Mouse (Mus musculus) heart, adult 8-10 months (tissue): Measurements from ENCODE around the gene Syt13. TPM values are rescaled to one million over a fixed set of nuclear protein-coding genes. Genes with fewer than 3 reads are reported as not detected.

Experiments
- DNase-seq: peaks from one replicate; pipeline ENCODE4 v3.0.0; 2022; ENCODE audit warnings: low spot score
- total RNA-seq, 4 experiments: library from RNA; stranded (reverse); gene quantifications; 2 replicates each; pipeline ENCODE4 v1.2.4; 2022

The Syt13 gene
- total RNA-seq, 4 experiments from 2014 or later = 0.25 to 0.94 (median 0.38) TPM

- DNase-seq = no peak
Observed at GRCm38 (mm10) chr2:92924677-92925259, 9.9 kb downstream of the Syt13 start.

DNA sequence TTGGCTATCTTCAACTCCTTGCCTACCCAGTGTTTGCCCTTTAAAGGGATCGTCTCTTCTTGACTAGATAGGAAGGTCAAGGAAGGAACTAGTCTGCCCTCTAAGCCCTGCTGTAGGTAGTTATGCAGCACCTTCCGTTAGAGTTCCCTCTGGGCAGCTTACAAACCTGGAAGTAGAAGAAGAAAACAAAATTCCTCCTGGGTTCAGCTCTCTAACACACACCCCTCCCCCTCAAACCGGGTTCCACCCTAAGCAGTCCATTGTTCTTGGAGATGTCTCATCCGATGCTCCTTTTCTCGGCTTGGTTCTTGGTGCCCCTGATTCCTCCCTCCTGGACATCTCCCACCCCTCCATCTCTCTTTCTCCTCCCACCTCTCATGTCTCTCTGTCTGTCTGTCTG is 14.8 kb downstream of the Syt13 start:
- no peak for DNase-seq

DNA sequence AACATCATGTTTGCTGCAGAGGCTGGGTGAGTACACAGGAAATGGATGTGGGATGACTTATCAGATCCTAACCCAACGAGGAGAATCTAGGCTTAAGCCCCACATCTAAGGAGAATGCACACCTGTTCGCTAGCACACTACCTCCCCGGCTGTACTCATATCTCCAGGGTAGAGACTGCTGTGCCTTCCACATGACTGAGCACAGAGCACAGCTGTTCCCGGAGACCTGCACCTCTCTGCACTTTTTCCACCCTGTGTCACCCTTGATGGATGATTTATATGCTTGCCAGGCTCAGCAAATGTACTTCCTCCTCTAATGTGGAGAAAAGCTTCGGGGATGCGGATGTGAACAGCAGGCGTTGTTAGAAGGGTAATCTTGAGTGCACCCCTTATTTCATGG is 16.2 kb downstream of the Syt13 start:
- DNase-seq = no peak

DNA sequence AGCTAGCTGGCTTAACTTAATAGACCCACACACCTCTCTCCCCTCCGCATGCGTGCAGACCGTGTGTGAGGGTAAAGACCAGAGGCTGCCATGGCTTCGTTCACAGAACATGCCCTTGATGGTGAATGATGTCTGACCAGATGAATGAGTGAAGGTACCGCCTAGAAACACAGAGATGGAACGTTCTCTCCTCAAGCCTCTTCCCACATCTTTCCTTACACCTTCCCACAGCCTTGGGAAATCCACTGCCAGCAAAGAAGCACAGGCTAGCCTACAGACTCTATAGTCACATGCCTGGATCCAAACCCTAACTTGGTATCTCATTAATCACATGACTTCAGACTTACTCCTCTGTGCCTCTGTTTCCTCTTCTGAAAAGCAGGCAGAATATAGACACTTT is 18.5 kb downstream of the Syt13 start:
- DNase-seq = no peak

- DNase-seq = no peak
Observed at GRCm38 (mm10) chr2:92934312-92934982, 19.5 kb downstream of the Syt13 start.

DNA sequence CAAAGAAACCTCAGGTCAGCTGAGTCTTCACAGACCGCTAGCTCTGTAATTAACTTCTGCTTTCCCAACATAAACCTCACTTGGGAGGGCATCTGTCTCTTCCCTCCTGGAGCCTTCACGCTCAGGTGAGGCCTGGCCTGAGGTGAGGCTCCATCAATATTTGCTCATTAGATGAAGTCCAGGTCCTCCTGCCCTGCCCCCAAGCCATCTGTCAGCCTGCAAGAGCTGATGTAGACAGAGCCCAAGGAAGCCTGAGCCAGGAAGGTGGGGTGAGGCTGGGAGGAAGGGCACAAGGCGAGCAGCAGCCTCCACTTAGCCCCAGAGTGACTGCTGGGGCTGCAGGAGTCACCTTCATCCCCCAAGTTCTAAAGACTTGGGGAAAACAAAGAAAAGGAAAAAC is 20.6 kb downstream of the Syt13 start:
- no peak for DNase-seq

GRCm38 (mm10) chr2:92938063-92938462 is 23.2 kb downstream of the Syt13 start:
- no peak for DNase-seq

- DNase-seq = no peak
Observed at GRCm38 (mm10) chr2:92938827-92939226, 23.9 kb downstream of the Syt13 start.

- no peak for DNase-seq
Observed at GRCm38 (mm10) chr2:92940963-92941362, 26.1 kb downstream of the Syt13 start.

DNA sequence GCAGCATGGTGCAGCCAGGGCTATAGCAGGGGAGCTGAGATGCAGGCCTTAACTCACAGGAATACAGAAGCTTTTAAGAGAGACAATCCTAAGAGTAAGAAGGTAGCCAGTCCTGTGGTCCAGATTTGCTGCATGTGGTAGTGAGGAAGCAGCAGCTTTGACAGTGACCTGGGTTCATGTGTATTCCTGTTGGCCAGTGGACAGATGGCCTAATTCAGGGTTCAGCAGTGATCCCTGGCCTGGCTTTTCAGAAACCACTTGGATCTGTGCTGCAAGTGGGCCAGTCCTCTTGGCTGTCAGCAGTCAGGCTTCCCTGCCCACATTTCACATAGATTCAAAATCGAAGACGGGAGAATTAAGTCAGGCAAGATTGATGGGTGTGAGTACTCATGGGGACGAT is 26.6 kb downstream of the Syt13 start:
- no peak for DNase-seq

GRCm38 (mm10) chr2:92943406-92943805 is 28.5 kb downstream of the Syt13 start:
- DNase-seq = peak; percentile 64

GRCm38 (mm10) chr2:92944356-92944755 is 29.5 kb downstream of the Syt13 start:
- no peak for DNase-seq

GRCm38 (mm10) chr2:92945125-92945746 is 30.3 kb downstream of the Syt13 start:
- DNase-seq = no peak

DNA sequence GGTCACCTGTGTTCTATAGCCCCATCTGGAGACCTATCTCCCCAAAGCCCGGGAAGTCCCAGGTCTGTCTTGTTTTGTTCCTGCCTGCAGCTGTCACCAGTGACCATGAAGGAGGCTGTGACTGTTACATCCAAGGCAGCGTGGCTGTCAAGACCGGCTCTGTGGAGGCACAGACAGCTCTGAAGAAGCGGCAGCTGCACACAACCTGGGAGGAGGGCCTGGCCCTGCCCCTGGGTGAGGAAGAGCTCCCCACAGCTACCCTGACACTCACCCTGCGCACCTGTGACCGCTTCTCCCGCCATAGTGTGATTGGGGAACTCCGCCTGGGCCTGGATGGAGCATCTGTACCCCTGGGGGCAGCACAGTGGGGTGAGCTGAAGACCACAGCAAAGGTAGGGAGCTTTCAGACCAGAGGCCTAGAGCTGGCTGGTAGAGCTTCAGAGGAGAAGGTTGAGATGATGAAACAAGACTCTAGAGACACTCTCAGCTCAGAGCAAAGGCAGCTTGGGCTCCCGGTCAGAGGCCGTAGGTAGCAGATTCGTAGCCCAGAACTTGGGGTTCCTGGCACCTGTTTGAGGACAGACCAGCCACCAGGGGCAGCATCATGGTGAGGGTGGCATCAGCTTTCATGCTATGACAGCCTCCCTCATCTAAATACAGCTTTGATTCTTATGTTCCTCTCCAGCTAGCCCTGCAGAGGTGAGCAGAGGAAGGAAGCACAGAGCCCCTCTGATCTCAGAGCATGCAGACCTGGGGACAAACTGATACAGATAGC is 31.1 kb downstream of the Syt13 start:
- no peak for DNase-seq

- peak; percentile 18 for DNase-seq
Observed at GRCm38 (mm10) chr2:92947981-92948698, 33.2 kb downstream of the Syt13 start.

- no peak for DNase-seq
Observed at GRCm38 (mm10) chr2:92948699-92949300, 33.9 kb downstream of the Syt13 start.

- no peak for DNase-seq
Observed at GRCm38 (mm10) chr2:92949518-92949917, 34.6 kb downstream of the Syt13 start.

DNA sequence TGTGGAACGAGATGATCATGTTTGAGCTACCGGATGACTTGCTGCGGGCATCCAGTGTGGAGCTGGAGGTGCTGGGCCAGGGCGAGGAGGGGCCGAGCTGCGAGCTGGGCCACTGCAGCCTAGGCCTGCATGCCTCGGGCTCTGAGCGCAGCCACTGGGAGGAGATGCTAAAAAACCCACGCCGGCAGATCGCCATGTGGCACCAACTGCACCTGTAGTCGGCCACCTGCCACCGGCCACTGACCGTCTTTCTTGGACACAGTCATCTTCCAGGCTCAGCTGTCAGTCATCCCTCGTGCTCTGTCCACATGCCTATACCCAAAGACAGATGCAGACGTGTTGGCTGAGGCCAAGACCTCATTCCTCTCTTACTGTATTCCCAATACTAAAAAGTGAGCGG is 38.6 kb downstream of the Syt13 start:
- DNase-seq = no peak

DNA sequence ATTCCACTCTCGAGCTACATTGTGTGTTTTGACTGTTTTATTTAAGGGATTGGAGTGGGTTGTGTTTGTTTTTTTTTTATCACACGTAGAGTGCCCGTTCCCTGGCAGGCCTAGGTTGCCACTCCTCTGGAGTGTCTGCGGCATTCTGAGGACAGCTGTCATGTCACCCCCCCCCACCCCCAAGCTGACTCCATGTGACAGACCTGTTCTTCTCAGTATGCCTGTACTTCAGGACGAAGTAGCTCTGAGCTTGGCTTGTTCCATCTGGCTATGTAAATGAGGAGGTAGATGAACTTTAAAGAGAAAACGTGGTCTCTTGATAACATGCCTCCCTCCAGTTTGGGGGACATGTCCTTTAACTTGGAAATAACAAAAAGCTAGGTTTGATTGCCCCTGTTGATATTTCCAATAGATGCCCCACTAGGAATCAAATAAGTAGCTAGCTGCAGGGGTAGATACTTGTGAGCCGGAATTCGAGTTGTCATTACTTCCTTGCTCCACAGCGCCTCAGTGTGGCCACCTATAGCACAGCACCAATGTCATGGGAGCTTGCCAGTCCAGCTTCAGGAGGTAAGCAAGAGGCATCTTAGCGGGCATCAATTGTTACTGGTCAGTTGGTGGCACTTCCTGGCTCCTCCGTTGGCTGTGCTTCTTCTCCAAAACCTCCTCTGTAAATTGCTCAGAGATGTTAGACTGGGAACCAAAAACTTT is 39.7 kb downstream of the Syt13 start:
- DNase-seq = peak; percentile 42

GRCm38 (mm10) chr2:92956943-92957342 is 42.0 kb downstream of the Syt13 start:
- DNase-seq = no peak

- DNase-seq = no peak
Observed at GRCm38 (mm10) chr2:92958640-92959039, 43.7 kb downstream of the Syt13 start.
